Mouse (Mus musculus) megakaryocyte-erythroid progenitor cell, adult 5-6 weeks (primary cell): ENCODE results near the gene Pgghg. TPM values are rescaled to one million over a fixed set of nuclear protein-coding genes. Genes with fewer than 3 reads are reported as not detected.

ENCODE experiments used
- ATAC-seq: replicated peaks from 2 replicates; pipeline ENCODE4 v1.8.0; 2016; ENCODE audit warnings: mild to moderate bottlenecking, inconsistent platforms; ENCODE audit not compliant: severe bottlenecking, poor library complexity, low FRiP score, low TSS enrichment
- total RNA-seq, 2 experiments: library from RNA; stranded (forward) in 1 of 2; stranded (reverse) in 1 of 2; fragments of 200-1000, 215-1000 nt in 1 of 2; fragments of >200 nt in 1 of 2; fragmentation: Nextera tagmentation in 1 of 2; gene quantifications; 2 replicates each; pipeline ENCODE4 v1.2.3; 2014 to 2017

The Pgghg gene
- 12.2 and 18.7 TPM in 2 replicates for total RNA-seq (2014; fragmentation: Nextera tagmentation)
- total RNA-seq (2017): 6.1 and 7.2 TPM in 2 replicates

- peak; percentile 91 for ATAC-seq
These were observed at the start of gene Pgghg for GRCm38 (mm10) chr7:140941222-140942051. TSS of gene Pgghg (plus strand) at chr7:140941391.

- no peak for ATAC-seq
These were observed 47.2 kb upstream of the Pgghg start for GRCm38 (mm10) chr7:140894031-140894430.

- ATAC-seq: no peak
These were observed 46.6 kb upstream of the Pgghg start for GRCm38 (mm10) chr7:140894611-140895010.

- ATAC-seq: no peak
These were observed 43.3 kb upstream of the Pgghg start for GRCm38 (mm10) chr7:140897863-140898262.

- no peak for ATAC-seq
These were observed 42.1 kb upstream of the Pgghg start for GRCm38 (mm10) chr7:140899121-140899520.

- ATAC-seq: no peak
These were observed 41.0 kb upstream of the Pgghg start, which contains the start of gene Cox8b for GRCm38 (mm10) chr7:140900220-140900619. TSS of gene Cox8b (minus strand) at chr7:140900446.

GRCm38 (mm10) chr7:140902036-140902875 lies 38.9 kb upstream of the Pgghg start:
- no peak for ATAC-seq

- peak; percentile 63 for ATAC-seq
These were observed 38.0 kb upstream of the Pgghg start for GRCm38 (mm10) chr7:140903212-140903611.

- ATAC-seq: peak; percentile 70
These were observed 35.5 kb upstream of the Pgghg start for GRCm38 (mm10) chr7:140905642-140906081.

GRCm38 (mm10) chr7:140907131-140907530 lies 34.1 kb upstream of the Pgghg start:
- no peak for ATAC-seq

- no peak for ATAC-seq
These were observed 33.5 kb upstream of the Pgghg start for GRCm38 (mm10) chr7:140907697-140908096.

- peak; percentile 2; the same call in 1 of the 2 replicates for ATAC-seq
These were observed 33.0 kb upstream of the Pgghg start for GRCm38 (mm10) chr7:140908181-140908580.

GRCm38 (mm10) chr7:140908634-140909107 lies 32.5 kb upstream of the Pgghg start:
- peak; percentile 64 for ATAC-seq

- ATAC-seq: no peak
These were observed 28.9 kb upstream of the Pgghg start for GRCm38 (mm10) chr7:140912293-140912692.

GRCm38 (mm10) chr7:140912846-140913482 lies 28.2 kb upstream of the Pgghg start:
- ATAC-seq: no peak

GRCm38 (mm10) chr7:140914031-140914690 lies 27.0 kb upstream of the Pgghg start:
- no peak for ATAC-seq

- no peak for ATAC-seq
These were observed 21.3 kb upstream of the Pgghg start for GRCm38 (mm10) chr7:140919911-140920310.

GRCm38 (mm10) chr7:140920418-140921029 lies 20.7 kb upstream of the Pgghg start, which contains the start of gene Nlrp6:
TSS of gene Nlrp6 (plus strand) at chr7:140920902.
- ATAC-seq: no peak
